Mouse (Mus musculus): ENCODE results near the gene Btbd9.
A peak's percentile ranks its signal among the peaks of the same experiment; 100 is the strongest.

Btbd9 gene

DNA sequence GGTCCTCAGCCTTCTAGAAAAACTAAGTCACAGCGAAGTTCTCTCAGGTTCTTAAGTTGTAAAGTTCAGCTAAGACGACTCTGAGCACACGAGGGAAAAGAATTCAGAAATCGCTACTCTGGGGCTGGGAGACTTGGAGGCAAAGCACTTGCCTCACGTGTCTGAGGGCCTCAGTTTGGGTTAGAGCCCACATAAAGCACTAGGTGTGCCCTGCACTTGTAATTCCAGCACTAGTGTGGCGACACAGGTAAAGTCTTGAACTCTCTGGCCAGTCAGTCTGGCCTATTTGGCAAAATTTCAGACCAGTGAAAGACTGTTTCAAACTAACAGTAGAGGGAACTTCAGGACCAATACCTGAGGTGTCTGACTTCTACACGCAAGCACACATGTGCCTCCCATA is 338.7 kb downstream of the Btbd9 start:
- no peak for DNase-seq

DNA sequence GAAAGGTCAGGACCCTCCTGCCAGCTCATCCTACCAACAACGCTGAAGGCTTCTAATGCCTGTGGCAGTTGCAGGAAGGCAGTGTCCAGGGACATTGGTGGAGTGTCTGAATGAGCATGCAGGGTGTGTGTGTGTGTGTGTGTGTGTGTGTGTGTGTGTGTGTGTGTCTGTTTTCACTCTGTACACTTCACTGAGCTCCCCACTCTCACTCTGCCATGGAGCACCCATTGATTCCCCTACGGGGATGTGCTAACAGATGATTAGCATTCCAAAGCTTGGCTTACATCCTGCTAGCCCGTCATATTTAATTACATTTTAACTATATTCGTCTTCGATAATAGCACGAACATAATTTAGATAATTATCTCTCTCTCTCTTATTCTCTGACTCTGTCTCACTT is 339.7 kb downstream of the Btbd9 start:
- no peak for DNase-seq

DNA sequence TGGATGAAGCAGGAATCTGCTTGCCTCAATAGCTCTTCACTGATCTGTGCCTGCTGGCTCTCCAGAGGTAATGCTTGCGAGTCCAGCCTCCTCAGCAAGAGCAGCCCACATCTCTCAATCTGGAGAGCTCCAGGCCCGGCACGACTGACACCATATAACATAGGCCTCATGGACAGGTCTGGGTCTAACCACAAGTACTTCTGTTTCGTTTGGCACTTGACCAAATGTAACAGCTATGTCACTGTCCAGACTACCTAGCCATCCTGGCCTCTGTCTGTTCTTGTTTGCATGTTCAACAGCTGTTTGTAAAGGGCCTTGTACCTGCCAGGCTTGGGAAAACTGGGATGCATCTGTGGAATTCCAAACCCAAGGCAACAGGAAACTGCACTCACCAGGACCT is 340.9 kb downstream of the Btbd9 start:
- no peak for DNase-seq

DNA sequence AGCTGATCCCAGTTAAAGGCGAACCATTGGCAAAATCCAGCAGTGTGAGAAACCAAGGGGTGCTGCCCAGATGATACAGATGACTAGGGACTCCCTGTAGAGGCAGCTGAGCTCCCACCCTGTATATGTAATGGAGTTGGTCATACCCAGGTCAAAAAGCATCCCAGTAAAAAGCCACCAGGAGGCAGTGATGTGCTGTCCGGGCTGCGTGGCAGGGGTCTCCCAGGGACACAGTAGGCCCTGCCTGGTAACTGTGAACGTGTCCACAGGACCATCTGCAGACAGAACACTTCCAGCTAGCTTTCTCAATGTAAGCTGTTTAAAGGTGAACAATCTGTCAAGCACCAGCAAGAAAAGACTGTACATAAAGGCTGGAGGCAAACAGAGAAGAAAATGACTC is 343.6 kb downstream of the Btbd9 start:
- DNase-seq: no peak

DNA sequence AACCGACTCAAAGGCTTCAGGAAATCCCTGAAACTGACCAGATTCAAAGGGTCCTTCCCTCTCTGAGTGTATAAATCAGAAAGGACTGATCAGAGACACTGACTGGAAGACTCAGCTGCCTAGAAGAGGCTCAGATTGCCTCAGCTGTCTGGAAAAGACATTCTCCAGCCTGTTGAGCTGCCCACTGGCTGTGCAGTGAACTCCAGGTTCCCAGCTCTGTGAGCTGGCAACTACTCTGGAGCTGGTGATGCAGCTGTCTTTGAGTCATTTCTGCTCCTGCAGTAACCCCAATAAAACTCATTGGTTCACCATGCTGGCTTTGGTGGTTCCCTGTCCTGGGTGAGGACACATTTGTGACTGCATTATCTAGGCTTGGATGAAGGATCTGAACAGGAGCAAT is 344.8 kb downstream of the Btbd9 start:
- no peak for DNase-seq

DNA sequence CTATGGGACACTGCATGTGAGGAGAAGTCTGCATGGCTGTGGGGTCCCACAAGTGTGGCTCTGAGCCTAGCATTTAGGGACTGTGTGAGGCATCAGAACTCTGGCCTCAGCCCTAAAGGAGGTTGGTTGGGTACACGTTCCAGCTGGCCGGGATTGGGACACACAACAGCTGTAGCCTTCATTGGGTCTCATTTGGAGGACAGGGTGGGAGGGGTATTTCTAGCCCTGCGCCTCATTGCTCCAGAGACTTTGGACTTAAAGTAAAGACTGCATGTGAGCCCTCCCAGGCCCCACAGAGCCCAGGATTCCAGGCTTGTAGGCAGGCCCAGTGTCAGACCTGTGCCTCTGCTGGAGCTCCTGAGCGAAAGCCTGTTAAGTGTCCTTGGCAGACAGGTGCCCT is 345.9 kb downstream of the Btbd9 start:
- DNase-seq: no peak

DNA sequence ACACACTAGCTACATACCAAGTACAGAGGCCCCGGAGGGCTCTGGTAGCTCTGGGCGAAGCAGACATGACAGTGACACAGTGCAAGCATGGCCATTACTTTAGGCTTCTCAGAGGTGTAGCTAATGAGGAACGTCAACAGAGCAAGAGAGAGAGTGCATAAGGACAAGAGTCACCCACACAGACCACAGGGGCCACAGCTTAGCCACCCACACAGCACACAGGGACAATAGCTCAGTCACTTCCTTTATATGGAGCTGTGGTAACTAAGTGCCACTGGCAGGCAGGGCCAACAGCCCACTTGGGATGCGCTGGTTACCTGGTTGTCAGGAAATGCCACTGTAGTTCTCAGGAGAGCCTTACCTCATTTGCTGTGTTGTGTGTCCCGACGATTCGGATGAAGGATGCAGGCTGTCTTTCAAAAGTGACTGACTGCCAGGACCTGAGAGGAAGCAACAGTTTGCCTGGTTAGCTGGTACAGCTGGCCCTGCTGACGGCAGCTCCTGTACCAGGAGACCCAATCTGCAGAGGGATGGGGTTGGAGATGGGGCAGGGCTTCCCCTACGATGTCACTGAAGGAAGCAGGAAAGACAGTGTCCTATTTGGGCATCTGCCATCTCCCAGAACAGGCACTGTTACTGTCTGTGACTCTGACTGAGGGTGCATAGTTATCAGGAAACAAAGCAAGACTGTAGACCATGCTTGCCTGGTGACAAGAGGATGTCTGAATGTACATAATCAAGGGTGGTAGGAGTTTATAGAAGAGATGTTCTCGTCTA is 347.7 kb downstream of the Btbd9 start:
- DNase-seq: no peak

DNA sequence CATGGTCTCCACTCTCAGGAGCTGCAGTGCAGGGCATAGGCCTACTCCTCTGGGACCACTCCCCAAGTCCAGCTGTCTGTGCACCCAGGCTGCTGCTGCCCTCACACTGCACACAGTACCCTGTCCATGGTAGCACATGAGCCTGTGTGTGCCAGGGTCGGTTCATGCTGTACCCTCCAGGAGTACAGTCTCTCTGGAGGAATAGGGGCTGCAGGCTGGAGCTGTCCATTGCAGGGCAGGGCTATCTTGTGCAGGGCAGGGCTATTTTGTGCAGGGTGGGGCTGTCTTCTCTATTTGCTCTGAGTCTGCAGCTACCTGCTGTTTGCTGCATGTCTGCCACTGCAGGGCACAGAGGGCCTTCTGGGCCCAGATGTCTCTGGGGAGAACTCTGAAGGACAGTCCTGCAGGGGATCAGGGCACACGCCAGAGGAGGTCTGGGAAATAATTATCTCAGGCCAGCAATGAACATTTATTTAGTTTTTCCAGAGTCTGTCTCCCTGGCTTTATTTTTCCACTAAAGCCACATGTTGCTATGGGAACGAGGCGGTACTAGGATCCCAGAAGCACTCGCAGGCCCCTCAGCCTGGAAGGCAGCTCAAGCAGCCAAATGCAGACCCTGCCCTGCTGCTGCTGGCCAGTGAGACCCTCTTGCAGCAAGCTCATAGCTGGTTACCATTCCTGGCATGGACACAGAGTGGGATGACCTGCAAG is 351.1 kb downstream of the Btbd9 start:
- no peak for DNase-seq

DNA sequence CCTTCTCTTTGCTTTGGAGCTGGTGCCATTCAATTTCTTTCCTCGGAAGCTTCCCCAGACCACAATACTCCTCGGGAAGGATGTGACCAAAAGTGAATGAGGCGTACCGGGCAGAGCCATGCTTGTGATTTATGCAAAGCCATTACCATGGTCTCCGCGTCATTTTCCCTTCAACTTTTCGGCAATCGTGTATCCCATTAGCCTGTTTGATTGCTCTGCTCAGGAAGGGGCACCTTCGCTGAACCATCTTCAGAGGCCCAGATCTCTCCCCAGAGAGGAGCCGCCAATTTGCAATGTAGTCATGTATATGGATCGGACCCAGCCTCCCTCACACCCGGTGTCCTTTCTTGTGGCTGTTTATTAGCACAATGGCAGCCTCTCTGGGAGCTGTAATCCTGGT is 353.5 kb downstream of the Btbd9 start:
- no peak for DNase-seq

DNA sequence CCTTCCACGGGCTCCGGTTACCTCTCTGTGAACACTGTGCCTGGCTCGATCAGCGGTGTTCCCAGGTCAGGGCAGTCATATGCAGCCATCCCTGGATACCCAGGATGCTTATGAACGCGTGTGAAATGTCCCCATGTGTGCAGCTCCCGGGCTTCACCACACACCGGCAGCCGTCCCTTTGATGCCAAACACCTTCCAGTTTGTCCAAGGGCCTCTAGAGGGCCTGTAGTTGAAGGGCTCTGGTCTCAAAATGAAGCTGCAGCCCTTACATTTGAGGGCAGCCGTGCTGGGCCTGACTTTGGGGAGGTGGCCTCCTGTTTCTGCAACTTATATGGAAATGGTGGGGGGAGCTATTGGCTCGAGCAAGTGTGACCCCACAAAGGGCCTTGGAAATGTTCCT is 353.9 kb downstream of the Btbd9 start:
- DNase-seq: no peak

DNA sequence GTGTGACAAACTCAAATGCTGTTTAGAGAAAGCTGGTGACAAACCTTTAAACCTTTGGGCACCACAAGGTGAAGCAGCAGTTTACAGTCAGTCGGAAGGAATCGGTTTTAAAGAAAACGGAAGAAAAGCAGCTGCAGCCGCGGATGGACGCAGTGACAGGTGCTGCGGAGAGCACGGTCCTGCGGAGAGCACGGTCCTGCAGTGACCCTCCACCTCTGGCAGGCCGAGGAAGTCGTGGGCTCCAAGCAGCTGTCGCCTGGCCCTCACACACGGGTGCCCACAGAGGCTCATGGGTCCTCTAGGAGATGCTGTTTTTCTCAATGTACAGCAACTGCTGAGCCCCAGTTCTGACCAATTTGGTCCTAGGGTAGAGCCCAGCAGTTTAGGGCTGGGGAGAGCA is 354.6 kb downstream of the Btbd9 start:
- no peak for DNase-seq

DNA sequence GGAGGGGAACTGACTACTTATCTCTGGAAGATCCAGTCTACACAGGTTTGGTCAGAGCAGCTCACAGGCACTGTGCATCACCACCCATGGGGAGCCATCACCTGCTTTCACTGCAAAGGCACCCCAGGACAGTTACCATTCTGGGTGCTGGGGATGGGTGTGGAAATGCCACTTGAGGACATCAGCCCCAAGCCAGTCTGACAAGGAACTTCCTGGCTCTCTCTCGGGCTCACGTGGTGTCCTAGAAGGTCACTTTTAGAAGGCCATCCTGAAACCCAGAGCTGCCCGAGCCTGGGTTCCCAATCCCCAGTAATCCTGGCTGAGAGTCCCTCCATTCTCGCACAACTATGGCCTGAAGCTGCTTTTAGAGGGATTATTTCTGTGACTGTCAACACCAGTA is 360.5 kb downstream of the Btbd9 start:
- DNase-seq: no peak

DNA sequence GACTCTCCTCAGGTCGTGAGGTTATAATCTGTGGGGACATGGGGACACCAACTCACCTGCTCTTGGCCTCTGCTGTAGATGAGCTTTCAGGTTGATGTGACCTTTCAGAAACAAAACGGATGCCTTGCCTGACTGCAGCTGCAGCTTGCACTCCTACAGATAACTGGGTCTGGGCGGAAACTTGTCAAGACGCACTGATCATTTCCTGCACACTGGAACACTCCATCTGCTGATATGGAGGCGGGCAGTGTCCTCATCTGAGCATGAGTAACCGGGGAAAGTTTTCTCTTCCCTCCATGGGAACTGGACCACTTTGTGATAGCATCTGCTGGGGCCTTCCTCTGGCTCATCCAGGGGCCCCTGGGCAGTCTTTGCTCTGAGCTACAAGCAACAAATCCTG is 361.9 kb downstream of the Btbd9 start:
- DNase-seq: no peak

DNA sequence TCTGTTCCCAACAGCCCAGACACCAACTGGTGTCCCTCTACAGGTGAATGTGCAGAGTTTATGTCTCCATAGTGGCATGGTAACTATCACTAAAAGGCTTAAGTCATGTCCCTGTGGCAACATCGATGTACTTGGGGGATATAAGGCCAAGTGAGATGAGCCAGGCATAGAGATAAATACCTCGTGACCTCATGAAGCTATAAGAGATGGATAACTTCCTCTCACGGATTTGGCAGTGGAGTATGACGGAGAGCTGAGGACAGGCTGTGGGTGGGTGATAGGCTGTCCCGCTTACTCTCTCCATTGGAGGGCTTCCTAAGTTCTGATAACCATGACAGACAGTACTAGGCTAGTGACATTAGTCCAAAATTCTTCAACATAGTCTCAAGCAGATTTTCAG is 362.9 kb downstream of the Btbd9 start:
- DNase-seq: no peak

DNA sequence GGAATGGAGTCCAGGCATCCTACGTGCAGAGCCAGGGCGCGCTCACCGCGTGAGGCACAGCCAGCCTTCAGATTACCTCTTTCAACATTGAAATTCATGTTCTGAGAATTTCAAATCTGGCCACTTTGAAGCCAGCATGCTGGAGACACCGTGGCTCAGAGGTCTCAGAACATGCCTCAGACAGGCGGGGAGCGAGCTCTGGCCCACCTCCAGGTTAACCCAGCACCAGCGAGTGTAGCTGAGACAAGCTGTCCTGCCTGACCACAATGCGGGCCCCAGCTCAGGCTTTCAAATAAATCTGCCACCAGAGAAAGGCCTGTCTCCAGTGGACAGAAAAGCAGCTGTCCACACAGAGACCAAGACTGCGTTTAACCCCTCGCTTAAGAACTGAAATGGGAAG is 363.6 kb downstream of the Btbd9 start:
- DNase-seq: no peak

DNA sequence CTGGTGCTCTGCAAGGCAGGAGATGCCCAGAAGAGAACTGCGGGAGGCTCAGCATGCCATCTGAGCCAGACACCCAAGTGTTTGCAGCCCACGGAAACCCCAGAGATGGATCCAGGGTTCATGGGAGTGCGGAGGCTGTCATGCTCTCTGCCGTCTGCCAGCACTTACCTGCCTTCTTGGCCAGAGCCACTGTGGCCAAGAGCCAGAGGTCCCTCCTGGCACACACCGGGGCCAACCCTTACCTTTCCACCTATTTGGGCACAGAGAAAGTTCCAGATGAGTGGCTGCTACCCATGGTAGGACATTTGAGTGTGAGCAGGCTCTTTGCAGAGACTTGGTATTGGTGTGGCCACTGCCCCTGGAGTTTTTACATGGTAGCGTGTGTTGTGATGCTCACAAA is 365.4 kb downstream of the Btbd9 start:
- DNase-seq: no peak

DNA sequence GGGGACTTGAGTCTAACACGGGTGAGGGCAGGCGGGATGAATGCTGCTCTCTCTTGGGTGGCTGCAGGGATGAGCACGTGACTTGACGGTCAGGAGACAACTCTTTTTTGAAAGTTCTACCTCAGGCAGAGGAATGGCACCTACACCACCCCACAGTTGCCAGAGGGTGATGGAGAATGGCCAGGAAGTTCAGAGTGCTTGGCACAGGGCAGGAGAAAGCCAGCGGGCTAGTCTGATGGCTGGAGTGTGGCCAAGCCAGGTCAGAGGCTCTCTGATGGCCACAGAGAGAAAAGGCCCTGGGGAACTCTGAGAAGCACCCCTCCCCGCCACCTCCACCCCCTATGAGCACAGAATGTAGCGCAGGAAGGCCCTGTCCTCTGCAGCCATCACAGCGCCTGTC is 366.0 kb downstream of the Btbd9 start:
- no peak for DNase-seq

DNA sequence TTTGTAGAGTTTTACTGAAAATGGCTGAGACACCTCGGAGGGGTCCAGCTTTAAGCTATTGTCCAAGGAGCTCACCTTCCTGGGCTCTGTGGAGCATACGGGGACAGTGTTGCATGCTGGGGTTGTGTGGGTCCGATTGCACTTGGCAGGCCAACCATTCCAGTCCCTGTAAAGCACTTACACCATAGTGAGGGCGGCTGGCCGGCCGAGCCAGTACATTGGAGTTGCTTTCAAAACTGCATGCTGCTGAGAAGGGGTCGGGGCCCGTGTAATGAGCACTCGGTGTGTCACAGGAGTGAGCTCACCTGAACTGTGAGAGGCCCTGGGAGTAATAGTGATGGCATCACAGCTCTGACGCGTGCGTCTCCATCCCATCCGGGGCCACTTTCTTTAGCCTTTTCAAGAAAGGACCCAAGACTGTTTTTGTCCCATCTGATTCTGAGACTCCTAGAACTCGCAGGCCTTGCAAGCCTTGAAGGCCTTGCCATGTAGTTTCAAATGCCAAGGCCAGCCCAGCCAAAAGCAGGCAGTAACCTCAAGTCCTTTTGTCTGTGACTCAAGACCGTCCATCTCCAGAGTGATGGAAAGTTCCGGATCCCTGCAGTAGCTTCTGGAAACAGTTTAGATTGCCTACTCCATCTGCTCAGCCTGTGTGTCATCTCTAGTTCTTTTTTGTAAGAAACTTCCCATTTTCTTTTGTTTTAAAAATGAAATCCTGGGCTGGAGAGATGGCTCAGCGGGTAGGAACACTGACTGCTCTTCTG is 371.0 kb downstream of the Btbd9 start:
- DNase-seq: no peak

DNA sequence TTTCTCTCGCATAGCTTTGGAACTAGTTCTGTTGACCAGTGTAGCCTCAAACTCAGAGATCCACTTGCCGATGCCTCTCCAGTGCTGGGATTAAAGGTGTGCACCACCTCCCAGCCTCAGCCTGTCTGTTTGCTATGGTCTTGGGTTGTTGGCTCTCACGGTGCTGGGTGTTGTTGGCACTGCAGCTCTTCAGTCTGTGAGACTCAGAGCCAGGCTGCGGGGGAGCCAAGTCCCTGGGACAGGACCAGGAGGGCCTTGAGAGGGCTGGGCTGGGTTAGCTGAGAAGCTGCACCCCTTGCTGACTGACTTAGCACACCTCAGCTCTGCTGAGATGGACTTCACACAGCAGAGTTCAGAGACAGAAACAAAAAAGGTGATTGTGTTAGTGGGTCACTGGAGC is 376.0 kb downstream of the Btbd9 start:
- no peak for DNase-seq

DNA sequence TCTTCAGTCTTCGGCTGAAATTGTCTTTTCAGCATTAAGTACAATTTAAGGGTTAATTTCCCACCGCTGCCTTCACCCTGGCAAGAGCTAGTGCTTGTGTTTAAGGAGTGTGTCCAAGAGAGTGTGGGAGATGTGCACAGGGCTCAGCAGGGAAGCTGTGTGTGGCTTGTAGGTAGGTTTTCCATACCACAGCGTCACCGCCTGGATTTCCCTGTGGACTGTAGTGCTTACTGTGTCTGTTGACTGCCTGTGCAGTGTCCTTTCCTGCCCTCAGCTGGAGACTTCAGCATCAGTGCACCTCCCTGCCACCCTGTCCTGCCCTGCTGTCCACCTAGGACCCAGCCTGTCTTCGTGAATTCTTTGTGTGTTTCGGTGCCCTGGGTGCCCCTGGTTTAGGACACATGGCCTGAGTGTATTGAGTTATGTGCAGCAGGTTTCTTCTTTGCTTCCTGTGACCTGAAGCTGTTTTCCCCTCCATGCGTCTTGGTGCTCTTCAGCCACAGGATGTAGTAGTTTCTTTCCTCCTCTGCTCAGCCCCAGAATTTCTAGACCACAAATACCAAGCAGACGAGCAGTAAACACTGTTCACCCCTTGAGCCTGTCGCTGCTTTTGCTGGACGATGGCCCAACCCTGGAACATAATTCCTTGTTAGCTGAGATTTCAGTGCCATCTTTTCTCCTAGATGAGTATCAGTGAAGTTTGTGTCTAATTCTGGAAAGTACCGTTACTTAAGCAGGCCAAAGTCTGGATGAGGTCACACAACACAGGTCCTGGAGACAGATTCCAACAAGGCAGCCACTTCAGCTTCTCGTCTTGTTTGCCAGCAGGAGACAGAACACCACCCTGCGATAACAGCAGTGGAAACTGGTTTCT is 376.7 kb downstream of the Btbd9 start:
- DNase-seq: peak; percentile 19

DNA sequence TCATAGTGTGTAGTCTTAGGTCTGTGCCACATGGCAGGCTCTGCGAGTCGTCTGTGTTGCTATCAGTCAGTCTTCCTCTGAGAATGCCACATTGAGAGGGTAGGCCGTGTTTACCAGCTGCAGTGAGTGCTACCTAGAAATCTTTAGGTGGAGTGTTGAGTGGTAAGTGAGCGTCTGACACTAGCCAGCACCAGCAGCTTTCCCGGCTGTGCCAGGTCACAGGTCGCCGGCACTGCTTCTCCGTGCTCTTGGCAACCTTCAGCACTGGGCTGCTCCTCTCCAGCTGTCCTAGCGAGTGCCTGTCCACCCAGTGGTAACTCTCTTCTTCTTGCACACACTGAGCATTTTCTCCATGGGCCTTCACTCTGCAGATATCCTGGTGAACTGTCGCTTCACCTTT is 377.9 kb downstream of the Btbd9 start:
- DNase-seq: no peak

DNA sequence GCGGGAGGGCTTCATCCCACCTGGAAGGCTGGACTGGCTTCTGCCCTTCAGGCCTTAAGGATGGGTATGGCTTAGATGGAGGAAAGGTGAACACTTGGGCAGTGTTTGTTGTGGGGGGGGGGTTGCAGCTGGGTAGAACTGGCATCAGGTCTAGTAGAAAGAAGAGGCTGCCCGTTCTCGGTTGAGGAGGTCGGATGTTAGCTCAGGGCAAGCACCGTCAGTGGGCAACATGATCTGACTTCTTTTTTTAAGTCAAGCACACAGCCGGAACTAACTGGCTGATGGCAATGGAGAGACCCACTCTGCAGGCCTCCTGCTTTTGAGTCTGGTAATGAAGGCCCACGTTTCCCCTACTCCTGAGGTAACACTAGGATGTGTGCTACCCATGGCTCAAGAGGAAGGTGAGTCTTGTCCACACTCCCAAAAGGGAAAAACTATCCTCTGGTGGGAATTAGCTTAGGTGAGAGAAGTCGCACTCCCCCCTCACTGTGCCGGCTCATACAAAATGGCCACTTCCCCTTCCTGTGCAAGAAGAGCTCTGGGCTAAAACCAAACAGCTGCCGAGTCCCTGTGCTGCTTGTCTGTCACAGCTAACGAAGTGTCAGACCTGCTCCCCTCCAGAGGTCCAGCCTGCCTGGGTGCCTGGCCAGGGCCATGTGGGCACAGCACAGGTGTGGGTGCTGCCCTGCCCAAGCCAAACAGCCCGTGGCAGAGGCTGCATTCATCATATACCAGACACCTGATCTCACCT is 378.8 kb downstream of the Btbd9 start:
- peak; percentile 57 for DNase-seq

Measured in thymus, postnatal 25 days (tissue).